Mouse (Mus musculus) liver, postnatal 0 days (tissue): ENCODE measurements around the gene Ces1e.

ENCODE experiments used
- CTCF ChIP-seq: sonication (generic); IDR thresholded peaks from 2 replicates; pipeline ENCODE4 v1.5.1; 2016; ENCODE audit warnings: antibody characterized with exemption, low read depth
- EP300 ChIP-seq: IDR thresholded peaks from 2 replicates; pipeline ENCODE4 v1.6.1; 2016; ENCODE audit warnings: antibody characterized with exemption, low read depth, mild to moderate bottlenecking

DNA sequence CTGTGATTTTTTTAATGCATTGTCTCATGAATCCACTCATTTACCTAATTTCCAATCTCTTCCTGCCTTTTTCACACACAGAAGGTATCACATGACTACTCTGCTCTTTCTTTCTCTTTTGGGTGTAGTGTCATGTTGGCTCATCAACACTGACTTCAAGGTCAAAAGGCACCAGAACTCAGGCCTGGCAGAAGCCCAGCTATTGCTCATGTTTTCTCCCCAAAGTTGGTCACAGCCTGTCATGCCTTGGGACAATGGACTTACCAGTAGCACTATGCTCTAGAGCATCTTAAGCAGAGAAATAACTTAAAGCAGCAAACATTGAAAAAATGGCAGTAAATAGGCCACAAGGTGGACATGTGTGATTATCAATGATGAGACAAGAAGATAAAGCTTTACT, 18.3 kb downstream of the Ces1e start:
- no peak for TF ChIP-seq CTCF
- no peak for TF ChIP-seq EP300
